Mouse (Mus musculus): ENCODE measurements at regions not wholly inside any gene's neighbourhood (a gene's known extent, or its start where the extent isn't known, plus 50 kb on each side); places are given as distances from the start of the nearest gene placed in this dataset.

GRCm38 (mm10) chr17:29775836-29776235, 59.0 kb upstream of the Ccdc167 start:
- ATAC-seq (replicated peaks; ENCODE audit: low FRiP score, low TSS enrichment, poor library complexity, severe bottlenecking) = no peak

- ATAC-seq (replicated peaks; ENCODE audit: low FRiP score, low TSS enrichment, poor library complexity, severe bottlenecking) = peak; percentile 73
These were observed 56.5 kb upstream of the Ccdc167 start for GRCm38 (mm10) chr17:29773339-29773738.

- no peak for ATAC-seq (replicated peaks; ENCODE audit: low FRiP score, low TSS enrichment, poor library complexity, severe bottlenecking)
These were observed 54.1 kb upstream of the Ccdc167 start for GRCm38 (mm10) chr17:29770914-29771313.

GRCm38 (mm10) chr17:29769631-29770030, 52.8 kb upstream of the Ccdc167 start:
- ATAC-seq (replicated peaks; ENCODE audit: low FRiP score, low TSS enrichment, poor library complexity, severe bottlenecking) = no peak

GRCm38 (mm10) chr17:29769143-29769542, 52.3 kb upstream of the Ccdc167 start:
- ATAC-seq (replicated peaks; ENCODE audit: low FRiP score, low TSS enrichment, poor library complexity, severe bottlenecking) = peak; percentile 55

GRCm38 (mm10) chr17:29768642-29769041, 51.8 kb upstream of the Ccdc167 start:
- ATAC-seq (replicated peaks; ENCODE audit: low FRiP score, low TSS enrichment, poor library complexity, severe bottlenecking) = no peak

All from megakaryocyte-erythroid progenitor cell, adult 5-6 weeks (primary cell).